Mouse (Mus musculus): ENCODE results near the gene Snrnp70.

The Snrnp70 gene

GRCm38 (mm10) chr7:45333431-45333982 is 62.0 kb downstream of the Snrnp70 start, which contains the start of gene Trpm4:
Gene Trpm4, minus strand, starts transcription at chr7:45333780.
- DNase-seq: peak; percentile 89

- peak; percentile 67 for DNase-seq
Measured at GRCm38 (mm10) chr7:45332685-45333425, 62.7 kb downstream of the Snrnp70 start.

GRCm38 (mm10) chr7:45331502-45331901 is 64.0 kb downstream of the Snrnp70 start:
- DNase-seq: no peak

- no peak for DNase-seq
Measured at GRCm38 (mm10) chr7:45328841-45329475, 66.6 kb downstream of the Snrnp70 start.

Measured in thymus, postnatal 25 days (tissue).